Mouse (Mus musculus) brain, embryonic 14.5 days (tissue): ENCODE data around the gene Paxx.

Source experiments
- CTCF ChIP-seq: fragments of 200-500 bp; IDR thresholded peaks from 2 replicates; pipeline ENCODE4 v1.5.1; 2012; ENCODE audit warnings: inconsistent platforms, mild to moderate bottlenecking, moderate library complexity, borderline replicate concordance; ENCODE audit not compliant: insufficient read depth, insufficient read length; ENCODE audit errors: extremely low read depth
- POLR2A ChIP-seq: fragments of 200-500 bp; IDR thresholded peaks from 2 replicates; pipeline ENCODE4 v1.6.1; 2012; ENCODE audit warnings: mild to moderate bottlenecking, inconsistent platforms, borderline replicate concordance; ENCODE audit not compliant: poor library complexity, insufficient read depth, insufficient read length, severe bottlenecking; ENCODE audit errors: extremely low read depth

GRCm38 (mm10) chr2:25506964-25507363 is 46.1 kb upstream of the Paxx start:
- TF ChIP-seq POLR2A (no peak), CTCF (peak; percentile 28; the same call in 1 of the 2 replicates)
